Mouse (Mus musculus) lung, postnatal 4 days (tissue): ENCODE results near the gene Cebpe.

Experiments used
- DNase-seq, 2 experiments: peaks; one replicate each; pipeline ENCODE4 v3.0.0; 2021

Gene Cebpe

DNA sequence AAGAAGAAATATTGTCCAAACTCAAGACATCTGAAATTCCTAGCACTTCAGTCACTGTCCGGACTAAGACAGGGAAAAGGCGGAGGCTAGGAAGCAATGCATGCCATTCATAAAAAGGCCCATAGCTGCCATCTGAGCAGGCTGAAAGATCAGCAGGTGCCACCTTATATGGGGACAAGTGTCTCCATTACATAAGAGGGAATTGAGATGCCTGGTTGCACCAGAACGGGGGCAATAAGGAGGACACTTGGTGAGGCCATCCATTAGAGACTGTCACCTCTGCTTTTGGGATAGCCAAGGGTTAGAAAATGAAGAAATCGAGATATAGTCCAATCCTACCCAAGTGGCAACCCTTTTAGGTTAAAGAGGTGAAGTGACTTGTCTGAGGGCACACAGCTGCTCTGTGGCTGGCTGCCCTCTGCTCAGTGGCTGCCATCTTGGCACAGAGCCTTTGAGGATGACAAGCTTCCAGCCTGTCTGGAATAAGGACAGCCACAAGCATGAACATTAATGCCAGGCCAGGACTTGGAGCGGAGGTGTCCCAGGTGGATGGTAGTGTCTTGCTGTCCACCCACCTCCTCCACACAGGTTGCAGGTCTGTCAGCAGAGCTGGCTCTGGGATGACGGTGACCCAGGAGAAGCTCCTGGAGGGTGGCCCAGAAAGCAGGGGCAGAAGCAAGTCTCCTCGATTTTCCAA lies 8.8 kb upstream of the Cebpe start:
- DNase-seq = no peak

GRCm38 (mm10) chr14:54720041-54720440 lies 8.1 kb upstream of the Cebpe start:
- DNase-seq = no peak

DNA sequence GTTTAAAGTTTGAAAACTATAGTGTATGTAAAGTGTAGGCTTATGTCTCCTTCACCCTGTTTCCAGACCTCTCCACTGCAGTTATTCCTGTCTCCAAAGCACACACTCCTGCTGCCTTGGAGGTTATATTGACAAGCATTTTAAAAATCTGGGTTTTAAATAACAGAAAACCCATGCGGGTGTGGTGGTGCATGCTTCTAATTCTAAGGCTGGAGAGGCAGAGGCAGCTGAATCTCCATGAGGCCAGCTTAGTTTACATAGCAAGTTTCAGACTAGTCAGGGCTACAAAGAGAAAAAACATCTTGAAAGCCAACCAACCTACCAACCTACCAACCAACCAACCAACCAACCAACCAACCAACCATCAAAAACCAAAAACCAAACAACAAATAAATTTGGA lies 3.4 kb upstream of the Cebpe start:
- no peak for DNase-seq

GRCm38 (mm10) chr14:54714617-54715081 lies 2.7 kb upstream of the Cebpe start:
- no peak for DNase-seq

GRCm38 (mm10) chr14:54714121-54714520 lies 2.1 kb upstream of the Cebpe start:
- peak in 1 of 2 experiments; percentile 78 for DNase-seq

GRCm38 (mm10) chr14:54712861-54713260 lies 887 bp upstream of the Cebpe start:
- DNase-seq = peak; percentile 49 to 68

DNA sequence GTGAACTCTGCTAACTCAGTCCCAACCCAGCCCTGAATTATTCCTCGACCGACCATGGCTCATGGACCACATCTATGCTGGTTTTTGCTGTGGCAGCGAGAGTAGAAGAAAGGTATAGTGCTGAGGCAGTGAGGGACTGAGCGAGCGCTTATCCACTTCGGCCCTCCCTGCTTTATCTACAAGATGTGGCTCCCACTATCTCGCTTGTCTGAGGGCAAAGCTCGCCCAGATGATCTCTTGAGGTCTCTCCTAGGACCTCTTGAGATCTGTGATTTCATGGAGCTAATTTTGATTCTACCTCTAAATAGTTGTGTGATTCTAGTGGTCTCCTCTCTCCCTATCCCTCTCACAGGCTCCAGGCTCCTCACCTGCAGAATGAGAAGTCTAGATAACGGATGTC lies 2.9 kb downstream of the Cebpe start:
- no peak for DNase-seq

DNA sequence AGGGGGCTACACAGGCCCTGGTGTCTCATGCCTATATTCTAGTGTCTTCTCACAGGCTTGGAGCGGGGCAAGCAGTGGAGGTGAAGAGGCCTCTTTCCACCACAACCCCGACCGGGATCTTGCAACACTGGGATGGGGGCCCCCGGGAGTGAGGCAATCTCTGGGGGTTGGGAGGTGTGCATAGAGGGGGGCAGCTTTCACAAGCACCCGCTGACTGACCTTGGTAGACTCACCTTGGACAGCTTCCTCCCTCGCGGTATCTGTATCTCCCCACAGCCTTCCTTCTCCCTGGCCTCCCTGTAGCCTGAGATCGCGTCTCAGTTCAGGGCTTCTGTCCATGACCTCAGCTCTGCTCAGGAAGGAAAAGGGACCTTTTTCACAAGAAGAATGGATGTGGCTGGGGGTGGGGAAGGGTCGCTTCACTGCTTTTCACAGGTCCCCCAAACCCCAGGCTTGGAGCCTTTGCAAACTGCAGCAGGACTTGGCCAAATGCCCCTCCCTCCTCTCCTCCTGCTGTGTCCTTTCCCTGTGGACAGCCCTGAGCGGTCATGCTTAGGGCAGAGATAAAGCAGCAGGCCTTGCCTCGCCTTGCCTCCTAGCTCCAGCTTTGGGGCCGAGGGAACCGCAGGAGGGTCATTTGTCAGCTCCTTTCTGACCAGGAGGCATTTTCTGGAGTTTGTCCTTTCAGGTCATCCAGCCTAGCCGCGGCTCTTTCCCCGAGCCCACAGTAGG lies 5.2 kb downstream of the Cebpe start:
- DNase-seq = no peak

- DNase-seq = no peak
These were observed 6.1 kb downstream of the Cebpe start for GRCm38 (mm10) chr14:54705844-54706243.

GRCm38 (mm10) chr14:54703207-54703606 lies 8.8 kb downstream of the Cebpe start:
- DNase-seq = no peak

DNA sequence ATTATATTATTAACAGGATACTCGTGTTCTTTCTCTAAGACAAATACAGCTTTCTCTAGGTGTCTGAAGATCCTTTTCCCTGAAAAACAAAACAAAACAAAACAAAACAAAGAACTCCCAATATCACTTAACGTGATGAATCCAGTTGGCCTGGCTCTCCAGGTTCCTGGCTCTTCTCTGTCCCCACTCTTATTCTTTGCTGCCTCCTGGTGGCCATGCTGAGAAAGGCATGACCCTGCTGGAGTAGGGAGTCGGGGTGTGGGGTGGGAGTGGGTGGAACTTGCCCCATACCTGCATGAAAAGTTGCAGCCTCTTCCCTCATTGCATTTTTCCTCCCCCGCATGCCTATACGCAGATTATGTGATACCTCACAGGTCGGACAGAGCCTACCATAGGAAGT lies 10.7 kb downstream of the Cebpe start:
- peak; percentile 71 to 88 for DNase-seq

DNA sequence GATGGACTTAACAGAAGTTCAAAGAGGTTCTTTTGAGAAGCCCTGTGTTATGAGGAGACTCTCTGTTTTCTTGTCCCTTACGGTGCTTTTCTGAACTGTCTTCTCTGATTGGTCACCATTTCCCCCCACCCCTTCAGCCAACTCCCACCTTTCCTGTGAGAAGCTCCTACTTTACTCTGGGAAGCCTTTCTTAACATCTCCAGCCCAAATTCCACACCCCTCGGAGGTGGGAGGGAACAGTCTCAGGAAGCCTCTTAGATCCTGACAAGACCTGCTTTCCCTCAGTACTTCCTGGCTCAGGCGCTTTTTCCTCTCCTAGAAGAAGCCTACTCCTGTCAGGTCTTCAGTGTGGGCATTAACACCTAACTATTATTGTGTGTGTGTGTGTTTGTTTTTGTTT lies 12.4 kb downstream of the Cebpe start:
- DNase-seq = no peak

DNA sequence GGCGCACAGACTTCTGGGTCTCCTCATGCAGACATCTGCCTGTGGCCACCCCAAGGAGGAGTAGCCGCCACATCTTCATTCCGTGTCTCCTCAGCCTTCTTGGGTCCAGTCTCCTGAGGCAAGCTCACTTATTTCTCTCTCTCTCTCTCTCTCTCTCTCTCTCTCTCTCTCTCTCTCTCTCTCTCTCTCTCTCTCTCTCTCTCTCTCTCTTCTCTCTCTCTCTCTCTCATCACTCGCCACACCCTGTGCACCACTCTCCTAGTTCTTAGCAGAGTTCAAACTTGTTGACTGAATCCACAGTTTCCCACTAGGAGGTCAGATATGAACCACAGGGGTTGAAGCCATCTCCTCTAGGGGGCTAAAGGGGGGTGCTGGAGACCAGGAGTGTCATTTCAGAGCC lies 13.2 kb downstream of the Cebpe start, which contains the start of gene Gm29776:
Gene Gm29776, minus strand, starts transcription at position 101 of the 400 bp plus-strand sequence.
- no peak for DNase-seq

- DNase-seq = no peak
These were observed 15.2 kb downstream of the Cebpe start for GRCm38 (mm10) chr14:54696752-54697151.

- no peak for DNase-seq
These were observed 16.9 kb downstream of the Cebpe start for GRCm38 (mm10) chr14:54695042-54695441.

DNA sequence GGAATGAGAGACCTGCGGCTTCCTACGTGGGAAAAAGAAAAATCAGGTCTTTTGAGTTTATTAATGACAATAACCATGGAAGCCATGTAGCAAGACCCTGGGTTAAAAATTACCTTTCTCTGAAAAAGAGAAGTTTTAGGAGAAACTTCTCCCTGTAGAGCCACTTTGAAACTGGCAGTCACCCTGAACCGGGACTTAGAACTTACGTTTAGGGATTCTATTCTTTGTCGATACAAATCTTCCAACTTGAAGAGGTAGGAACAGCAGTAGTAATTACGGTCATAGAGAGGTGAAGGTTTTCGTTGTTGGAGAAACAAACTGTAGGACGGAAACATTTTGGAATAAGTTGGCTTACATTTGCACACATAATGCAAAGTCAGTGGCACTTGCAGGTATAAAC lies 24.7 kb downstream of the Cebpe start:
- DNase-seq = no peak

DNA sequence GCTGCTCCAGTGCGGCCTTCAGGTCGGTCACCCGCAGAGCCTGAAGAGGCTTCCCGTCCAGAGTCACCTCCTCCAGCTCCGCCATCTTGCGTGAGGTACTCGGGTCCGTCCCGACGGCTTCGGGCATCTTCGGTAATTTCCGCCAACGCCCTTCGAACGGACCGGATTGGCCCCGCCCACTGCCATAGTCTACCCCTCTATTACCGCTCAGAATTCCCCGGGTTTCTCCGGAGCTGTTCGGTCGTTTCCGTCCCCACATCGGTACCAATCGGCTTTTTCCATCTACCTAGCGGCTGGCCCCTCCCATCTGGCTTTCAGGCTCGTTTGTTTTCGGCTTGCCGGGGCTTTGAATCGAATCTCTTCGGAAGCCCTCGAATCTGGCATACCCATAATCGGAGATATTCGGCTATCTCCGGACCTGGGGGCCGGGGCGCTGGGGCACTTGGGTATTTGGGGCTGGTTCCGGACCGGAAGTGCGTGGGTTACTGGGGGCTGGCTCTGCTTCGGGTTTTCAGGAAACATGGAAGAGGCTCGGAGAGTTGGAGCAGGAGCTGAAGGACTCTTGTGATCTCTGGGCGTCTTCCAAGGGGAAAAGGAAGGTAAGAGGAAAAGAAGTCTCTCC lies 25.3 kb downstream of the Cebpe start, which contains the start of gene Acin1:
Gene Acin1, minus strand, starts transcription at position 410 of the 622 bp plus-strand sequence.
- DNase-seq = peak; percentile 99 to 100

DNA sequence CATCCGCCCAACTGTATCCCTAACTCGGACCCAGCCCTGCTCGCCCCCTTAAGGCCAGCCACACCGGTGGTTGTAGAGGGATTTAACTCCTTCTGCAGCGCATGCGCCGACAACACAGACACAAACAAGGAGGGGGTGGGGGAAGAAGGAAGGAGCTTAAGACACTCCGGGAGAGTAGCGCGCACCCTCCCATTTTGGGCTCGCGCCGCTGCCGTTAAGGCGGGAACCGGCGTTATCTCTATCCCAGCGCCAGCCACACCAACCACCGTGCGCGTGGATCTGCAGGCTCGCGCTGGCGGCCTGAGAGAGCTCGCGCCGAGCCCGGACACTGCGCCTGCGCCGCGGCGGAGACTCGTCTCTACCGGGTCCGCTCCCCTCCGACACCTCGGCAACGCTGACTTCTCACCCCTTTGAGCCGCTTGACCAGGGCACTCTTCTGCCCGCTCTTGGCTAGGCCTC lies 25.9 kb downstream of the Cebpe start, which contains the start of gene 1700123O20Rik:
Gene 1700123O20Rik, plus strand, starts transcription at position 154 of the 459 bp plus-strand sequence.
- DNase-seq = peak; percentile 84 to 88

GRCm38 (mm10) chr14:54685471-54685870 lies 26.5 kb downstream of the Cebpe start:
- DNase-seq = no peak

- DNase-seq = no peak
These were observed 29.6 kb downstream of the Cebpe start for GRCm38 (mm10) chr14:54682396-54682795.

GRCm38 (mm10) chr14:54678657-54679304 lies 33.2 kb downstream of the Cebpe start:
- no peak for DNase-seq

DNA sequence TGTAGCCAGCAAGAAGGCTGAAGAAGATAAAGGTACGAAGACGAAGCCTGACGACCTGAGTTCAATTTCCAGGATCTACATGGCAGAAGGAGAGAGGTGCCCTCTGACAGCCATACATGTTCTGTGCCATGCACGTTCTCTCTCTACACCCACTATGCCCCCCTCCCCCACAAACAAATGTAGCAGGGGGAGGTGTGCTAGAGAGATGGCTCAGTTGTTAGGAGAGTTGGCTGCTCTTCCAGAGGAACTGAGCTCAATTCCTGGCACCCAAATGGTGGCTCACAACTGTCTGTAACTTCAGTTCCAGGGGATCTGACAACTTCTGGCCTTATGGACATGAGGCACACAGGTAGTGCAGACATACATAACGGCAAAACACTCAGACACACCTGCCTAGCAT lies 35.7 kb downstream of the Cebpe start:
- DNase-seq = no peak

DNA sequence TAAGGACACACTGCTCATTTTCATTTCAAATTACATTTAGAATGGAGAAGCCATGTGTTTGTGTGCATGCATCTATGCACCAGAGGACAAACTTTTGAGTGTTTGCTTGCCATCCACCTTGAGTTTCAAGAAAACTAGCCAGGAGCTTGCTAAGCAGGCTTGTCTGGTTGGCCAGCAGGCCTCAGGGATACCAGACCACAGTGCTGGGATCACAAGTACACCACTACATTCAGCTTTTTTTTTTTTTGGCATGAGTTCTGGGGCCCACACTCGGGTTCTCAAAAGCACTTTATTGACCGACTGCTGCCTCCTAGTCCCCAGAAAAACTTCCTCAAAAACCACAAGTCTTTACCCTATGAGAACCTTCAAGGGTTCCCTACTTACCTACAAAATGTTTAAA lies 37.7 kb downstream of the Cebpe start:
- peak; percentile 15 to 50 for DNase-seq
